Mouse (Mus musculus): ENCODE results near the gene Auh. TPM values are rescaled to one million over a fixed set of nuclear protein-coding genes. Genes with fewer than 3 reads are reported as not detected.

The Auh gene
- polyA plus RNA-seq, 2 experiments: 33.8 to 34.0 TPM

DNA sequence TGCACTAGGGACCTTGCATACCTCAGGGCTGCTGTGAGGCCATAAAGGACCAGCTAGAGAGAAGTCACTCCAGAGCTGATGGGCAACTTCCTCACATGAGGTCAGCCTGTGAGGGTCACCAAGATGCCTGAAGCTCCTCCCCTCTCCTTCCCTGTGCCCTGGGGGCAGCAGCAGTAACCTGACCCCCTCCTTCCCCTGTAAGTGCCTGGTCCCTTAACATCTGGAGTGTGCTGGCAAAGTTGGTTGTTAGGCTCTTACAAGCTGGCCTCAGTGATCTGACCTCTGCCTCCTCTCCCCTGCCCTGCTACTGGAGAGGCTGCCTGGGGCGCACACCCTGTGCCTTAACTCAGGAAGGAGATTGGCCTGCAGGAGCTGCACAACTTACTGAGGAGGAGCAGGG lies 75.9 kb downstream of the Auh start:
- Histone ChIP-seq H3K4me1 (ENCODE audit: control insufficient read depth, insufficient read depth, low read length) (no peaks in the 10 kb centered on the region), H3K9ac (ENCODE audit: low read depth, low read length, severe bottlenecking) (no peak overlapping the region), H3K27me3 (ENCODE audit: control insufficient read depth, insufficient read depth, low read length) (no peaks in the 10 kb centered on the region), H3K4me3 (replicated peaks; ENCODE audit: low read length) (no peak overlapping the region), H3K9me3 (ENCODE audit: control insufficient read depth, low read length) (no peaks in the 10 kb centered on the region), H3K27ac (replicated peaks; ENCODE audit: low read depth, low read length) (no peak overlapping the region), H3K36me3 (ENCODE audit: control insufficient read depth, insufficient read depth, low read length) (no peaks in the 10 kb centered on the region), H3K4me2 (replicated peaks; ENCODE audit: low read depth, low read length, severe bottlenecking) (no peak overlapping the region)
- no peak for TF ChIP-seq POLR2A (IDR thresholded peaks at IDR 0.05; ENCODE audit: borderline replicate concordance, extremely low read depth, insufficient read depth, insufficient read length)
- 31% methylated on average over 1 of the region's 1 CpGs for WGBS
- ATAC-seq (ENCODE audit: low FRiP score, low read depth) (no peak), DNase-seq (ENCODE audit: low spot score) (no peak)

- Histone ChIP-seq H3K4me3 (replicated peaks; ENCODE audit: low read length) (no peak overlapping the region), H3K36me3 (ENCODE audit: control insufficient read depth, insufficient read depth, low read length) (no peaks in the 10 kb centered on the region), H3K27ac (replicated peaks; ENCODE audit: low read depth, low read length) (no peak overlapping the region), H3K4me1 (ENCODE audit: control insufficient read depth, insufficient read depth, low read length) (no peaks in the 10 kb centered on the region), H3K4me2 (replicated peaks; ENCODE audit: low read depth, low read length, severe bottlenecking) (no peak overlapping the region), H3K9me3 (ENCODE audit: control insufficient read depth, low read length) (no peaks in the 10 kb centered on the region), H3K27me3 (ENCODE audit: control insufficient read depth, insufficient read depth, low read length) (no peaks in the 10 kb centered on the region), H3K9ac (ENCODE audit: low read depth, low read length, severe bottlenecking) (no peak overlapping the region)
- WGBS: 91% methylated on average over 4 of the region's 4 CpGs
- no peak for DNase-seq (ENCODE audit: low spot score)
- no peak for ATAC-seq (ENCODE audit: low FRiP score, low read depth)
- no peak for TF ChIP-seq POLR2A (IDR thresholded peaks at IDR 0.05; ENCODE audit: borderline replicate concordance, extremely low read depth, insufficient read depth, insufficient read length)
These were observed 77.6 kb downstream of the Auh start for GRCm38 (mm10) chr13:52851886-52852285.

- H3K27ac ChIP-seq (replicated peaks; ENCODE audit: low read depth, low read length): no peak overlapping the region
- 83% methylated on average over 15 of the region's 15 CpGs for WGBS
These were observed 79.3 kb downstream of the Auh start for GRCm38 (mm10) chr13:52850024-52850723.

GRCm38 (mm10) chr13:52849394-52849801 lies 80.1 kb downstream of the Auh start:
- Histone ChIP-seq H3K27ac (replicated peaks; ENCODE audit: low read depth, low read length) (no peak overlapping the region), H3K4me2 (replicated peaks; ENCODE audit: low read depth, low read length, severe bottlenecking) (no peak overlapping the region), H3K9ac (ENCODE audit: low read depth, low read length, severe bottlenecking) (no peak overlapping the region), H3K4me1 (ENCODE audit: control insufficient read depth, insufficient read depth, low read length) (no peaks in the 10 kb centered on the region), H3K27me3 (ENCODE audit: control insufficient read depth, insufficient read depth, low read length) (no peaks in the 10 kb centered on the region), H3K9me3 (ENCODE audit: control insufficient read depth, low read length) (no peaks in the 10 kb centered on the region), H3K36me3 (ENCODE audit: control insufficient read depth, insufficient read depth, low read length) (no peaks in the 10 kb centered on the region), H3K4me3 (replicated peaks; ENCODE audit: low read length) (no peak overlapping the region)
- WGBS: 80% methylated on average over 9 of the region's 9 CpGs
- TF ChIP-seq POLR2A (IDR thresholded peaks at IDR 0.05; ENCODE audit: borderline replicate concordance, extremely low read depth, insufficient read depth, insufficient read length): no peak
- DNase-seq (ENCODE audit: low spot score) (no peak), ATAC-seq (ENCODE audit: low FRiP score, low read depth) (no peak)

More at GRCm38 (mm10) chr13:52850024-52850723, 79.3 kb downstream of the Auh start:
- H3K4me1 ChIP-seq (ENCODE audit: control insufficient read depth, insufficient read depth, low read length): no peaks in the 10 kb centered on the region
- DNase-seq (ENCODE audit: low spot score): no peak
- H3K27me3 ChIP-seq (ENCODE audit: control insufficient read depth, insufficient read depth, low read length): no peaks in the 10 kb centered on the region
- no peaks in the 10 kb centered on the region for H3K36me3 ChIP-seq (ENCODE audit: control insufficient read depth, insufficient read depth, low read length)
- TF ChIP-seq POLR2A (IDR thresholded peaks at IDR 0.05; ENCODE audit: borderline replicate concordance, extremely low read depth, insufficient read depth, insufficient read length): no peak
- H3K4me3 ChIP-seq (replicated peaks; ENCODE audit: low read length): no peak overlapping the region
- H3K9me3 ChIP-seq (ENCODE audit: control insufficient read depth, low read length): no peaks in the 10 kb centered on the region
- no peak for ATAC-seq (ENCODE audit: low FRiP score, low read depth)
- no peak overlapping the region for H3K4me2 ChIP-seq (replicated peaks; ENCODE audit: low read depth, low read length, severe bottlenecking)
- H3K9ac ChIP-seq (ENCODE audit: low read depth, low read length, severe bottlenecking): no peak overlapping the region

GRCm38 (mm10) chr13:52847481-52847880 lies 82.0 kb downstream of the Auh start:
- Histone ChIP-seq H3K9ac (ENCODE audit: low read depth, low read length, severe bottlenecking) (no peak overlapping the region), H3K27me3 (ENCODE audit: control insufficient read depth, insufficient read depth, low read length) (no peaks in the 10 kb centered on the region), H3K36me3 (ENCODE audit: control insufficient read depth, insufficient read depth, low read length) (no peaks in the 10 kb centered on the region), H3K9me3 (ENCODE audit: control insufficient read depth, low read length) (no peaks in the 10 kb centered on the region), H3K4me2 (replicated peaks; ENCODE audit: low read depth, low read length, severe bottlenecking) (no peak overlapping the region), H3K4me1 (ENCODE audit: control insufficient read depth, insufficient read depth, low read length) (no peaks in the 10 kb centered on the region), H3K4me3 (replicated peaks; ENCODE audit: low read length) (no peak overlapping the region), H3K27ac (replicated peaks; ENCODE audit: low read depth, low read length) (no peak overlapping the region)
- no peak for TF ChIP-seq POLR2A (IDR thresholded peaks at IDR 0.05; ENCODE audit: borderline replicate concordance, extremely low read depth, insufficient read depth, insufficient read length)
- WGBS: 67% methylated on average over 8 of the region's 8 CpGs
- DNase-seq (ENCODE audit: low spot score): no peak
- no peak for ATAC-seq (ENCODE audit: low FRiP score, low read depth)
